Mouse (Mus musculus): ENCODE data around the gene Cops2. TPM values are rescaled to one million over a fixed set of nuclear protein-coding genes. Genes with fewer than 3 reads are reported as not detected.

Gene Cops2
- 81.9 TPM for polyA plus RNA-seq (2014; fragmentation: Illumina TruSeq; extraction: RNeasy Lipid Tissue Mini Kit (QIAGEN cat#74804); ENCODE audit: low read depth, low replicate concordance)

DNA sequence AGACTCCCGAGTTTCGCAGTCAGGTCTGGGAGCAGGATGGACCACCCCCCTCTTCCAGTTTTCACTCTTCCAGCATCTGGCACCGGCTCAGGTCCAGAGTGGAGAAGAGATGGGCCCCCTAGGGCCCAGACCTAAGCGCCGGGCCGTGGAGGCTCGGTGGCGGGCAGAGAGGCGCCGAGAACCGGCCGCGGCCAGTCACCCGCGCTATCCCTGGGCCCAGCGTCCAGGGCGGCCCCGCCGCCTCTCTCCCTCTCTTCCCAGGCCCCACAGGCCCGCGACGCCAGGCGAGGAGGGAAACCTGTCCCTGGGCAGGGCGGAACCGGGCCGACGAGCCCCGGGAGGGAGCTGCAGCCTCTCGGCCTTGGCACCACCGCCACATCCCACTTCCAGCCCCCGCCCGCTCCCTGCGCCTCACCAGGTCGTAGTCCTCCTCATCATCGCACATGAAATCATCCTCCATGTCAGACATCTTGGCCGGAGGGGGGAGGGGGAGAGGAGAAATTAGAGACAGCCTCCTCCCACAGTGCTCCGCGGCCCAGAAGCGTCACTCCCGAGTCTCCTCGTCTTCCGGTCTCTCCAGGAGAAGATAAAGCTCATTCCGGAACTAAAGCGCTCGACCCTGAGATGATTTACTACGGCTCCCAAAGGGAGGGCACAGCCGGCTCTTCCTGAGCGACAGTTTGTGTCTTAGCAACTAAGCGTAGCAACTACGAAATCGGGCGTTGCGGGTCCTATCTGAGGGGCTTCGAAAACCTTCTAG, at the start of gene Cops2, which contains the start of gene Galk2:
Gene Cops2, minus strand, starts transcription at position 619 of the 760 bp plus-strand sequence.
Gene Galk2, plus strand, starts transcription at position 589 of the 760 bp plus-strand sequence.

GRCm38 (mm10) chr2:125782719-125783109, 76.2 kb downstream of the Cops2 start, which contains the start of gene Secisbp2l:
Gene Secisbp2l, minus strand, starts transcription at chr2:125782870.

Other genes with a start within 250 kb of the Cops2 start
- 2.2 TPM for gene Cep152, start 234.0 kb downstream of the Cops2 start, polyA plus RNA-seq (2014; fragmentation: Illumina TruSeq; extraction: RNeasy Lipid Tissue Mini Kit (QIAGEN cat#74804); ENCODE audit: low read depth, low replicate concordance)
- gene Eid1, start 186.0 kb downstream of the Cops2 start, polyA plus RNA-seq (2014; fragmentation: Illumina TruSeq; extraction: RNeasy Lipid Tissue Mini Kit (QIAGEN cat#74804); ENCODE audit: low read depth, low replicate concordance) = 105 TPM
- 16.7 TPM for gene Shc4, start 135.0 kb downstream of the Cops2 start, polyA plus RNA-seq (2014; fragmentation: Illumina TruSeq; extraction: RNeasy Lipid Tissue Mini Kit (QIAGEN cat#74804); ENCODE audit: low read depth, low replicate concordance)
- 44.8 TPM for gene Secisbp2l, start 76.3 kb downstream of the Cops2 start, polyA plus RNA-seq (2014; fragmentation: Illumina TruSeq; extraction: RNeasy Lipid Tissue Mini Kit (QIAGEN cat#74804); ENCODE audit: low read depth, low replicate concordance)
- 42.2 TPM for gene Galk2, start within 50 bp of the Cops2 start, polyA plus RNA-seq (2014; fragmentation: Illumina TruSeq; extraction: RNeasy Lipid Tissue Mini Kit (QIAGEN cat#74804); ENCODE audit: low read depth, low replicate concordance)
- 2.5 TPM for gene Fgf7, start 175.5 kb upstream of the Cops2 start, polyA plus RNA-seq (2014; fragmentation: Illumina TruSeq; extraction: RNeasy Lipid Tissue Mini Kit (QIAGEN cat#74804); ENCODE audit: low read depth, low replicate concordance)

Measured in adipose tissue, adult 10 weeks (tissue).